Mouse (Mus musculus) CH12F3 (cell line): ENCODE measurements around the gene N6amt1.

ENCODE experiments used
- in situ Hi-C: fragments of 300-500 bp; cut with MboI; formaldehyde crosslinking; loops from 2 replicates; pipeline ENCODE4 v1.14.3; 2020; ENCODE audit warnings: low sequenced_read_pairs

The N6amt1 gene

DNA sequence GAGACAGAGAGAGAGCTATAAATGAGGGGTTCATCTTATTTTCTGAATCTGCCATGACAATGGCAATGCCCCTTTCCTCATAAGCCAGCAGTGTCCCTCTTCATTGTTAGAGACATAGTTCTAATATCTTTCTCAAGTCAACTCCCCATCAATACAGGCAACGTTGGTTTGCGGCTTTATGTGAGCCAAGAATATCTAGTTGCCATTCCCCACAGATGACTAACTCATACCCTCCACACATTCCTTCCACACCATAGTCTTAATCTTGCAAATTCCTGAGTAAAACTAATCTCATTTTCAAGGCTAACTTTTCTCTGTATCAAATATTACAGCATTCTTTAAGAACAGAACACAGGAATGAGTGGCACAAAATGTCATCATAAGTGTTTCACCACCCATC lies 29.0 kb downstream of the N6amt1 start:
- in situ Hi-C loops: no loop called here

DNA sequence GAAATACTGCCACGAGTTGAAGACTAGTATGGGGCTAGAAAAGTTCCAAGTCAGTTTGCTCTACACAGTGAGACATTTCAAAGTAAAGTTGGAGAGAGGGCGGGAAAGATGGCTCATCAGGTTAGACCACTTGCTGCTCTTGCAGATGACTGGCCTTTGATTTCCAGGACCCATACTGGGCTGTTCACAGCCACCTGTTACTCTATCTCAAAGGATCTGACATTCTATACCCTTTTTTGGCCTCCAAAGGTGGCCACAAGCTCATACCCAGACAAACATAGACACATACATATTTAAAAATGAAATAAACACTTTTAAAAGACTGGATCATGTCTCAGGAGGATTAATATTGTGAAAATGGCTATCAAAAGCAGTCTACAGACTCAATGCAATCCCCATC lies 30.4 kb downstream of the N6amt1 start:
- in situ Hi-C loops: no loop called here

DNA sequence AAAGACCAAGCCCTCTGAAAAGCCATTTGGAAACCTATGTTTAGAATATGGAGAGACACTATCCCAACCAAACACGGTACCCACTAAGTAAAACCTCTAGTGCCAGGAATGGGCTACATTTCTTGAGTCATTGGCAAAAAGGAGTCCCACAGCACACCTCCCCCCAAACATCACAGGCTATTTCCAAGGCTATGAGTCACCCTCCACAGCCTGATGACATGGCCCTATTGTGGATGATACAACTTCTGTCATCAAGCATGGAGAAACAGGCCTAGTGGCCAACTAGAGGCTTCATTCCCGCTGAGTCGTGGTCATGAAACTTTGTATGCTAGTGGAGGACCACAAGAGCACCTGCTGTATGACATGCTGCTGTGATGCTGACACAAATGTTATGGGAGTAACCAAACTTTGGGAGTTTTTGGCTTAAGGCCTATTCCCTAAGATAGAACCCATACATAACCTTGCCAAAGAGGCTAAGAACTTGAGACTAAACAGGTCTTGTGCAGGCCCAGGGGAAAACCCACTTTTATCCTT lies 33.5 kb downstream of the N6amt1 start:
- in situ Hi-C loops: no loop called here

DNA sequence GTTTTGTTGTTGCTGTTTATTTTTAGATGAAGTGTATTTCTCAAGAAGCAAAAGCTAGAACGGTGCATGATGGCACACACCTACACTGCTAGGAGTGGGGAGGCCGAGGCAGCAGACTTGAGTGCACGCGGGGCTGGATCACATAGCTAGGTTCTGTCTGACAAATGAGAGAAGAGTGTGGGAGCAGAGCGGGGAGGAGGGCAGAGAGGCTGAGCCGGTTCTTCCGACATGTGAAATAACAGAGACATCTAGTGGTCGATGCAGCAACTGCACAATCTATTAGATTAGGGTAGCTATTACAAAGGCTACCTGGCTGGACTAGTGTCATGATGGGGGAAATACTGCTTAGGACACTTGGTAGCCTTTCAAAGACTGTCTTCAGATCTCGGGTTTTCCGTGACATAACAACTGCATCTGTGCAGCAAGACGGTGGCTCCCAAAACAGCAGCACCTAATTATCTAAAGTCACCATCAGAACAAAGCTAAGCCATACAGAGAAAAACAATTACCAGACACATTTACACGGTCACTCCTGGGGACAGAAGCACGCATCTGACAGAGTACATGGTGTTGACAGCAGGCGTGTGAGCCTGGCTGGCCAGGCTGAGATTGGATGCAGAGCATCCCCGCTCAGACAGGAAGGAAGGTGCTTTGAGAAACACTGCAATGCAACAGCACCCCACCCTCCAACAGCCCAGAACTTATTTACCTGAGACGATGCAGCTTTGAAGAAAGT lies 40.0 kb downstream of the N6amt1 start:
- in situ Hi-C loops: no loop called here

DNA sequence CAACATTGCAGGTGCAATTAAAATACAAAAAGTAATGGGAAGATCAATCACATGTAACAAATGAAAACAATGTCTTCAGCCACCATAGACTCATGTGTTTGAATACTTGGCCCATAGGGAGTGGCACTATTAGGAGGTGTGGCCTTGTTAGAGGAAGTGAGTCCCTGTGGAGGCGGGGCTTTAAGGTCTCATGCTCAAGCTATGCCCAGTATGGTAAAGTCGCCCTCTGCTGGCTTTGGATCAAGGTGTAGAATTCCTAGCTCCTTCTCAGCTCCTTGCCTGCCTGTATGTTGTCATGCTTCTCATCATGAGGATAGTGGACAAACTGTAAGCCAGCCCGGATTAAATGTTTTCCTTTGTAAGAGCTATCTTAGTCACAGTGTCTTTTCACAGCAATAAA lies 51.0 kb downstream of the N6amt1 start:
- in situ Hi-C loops: no loop called here
